Mouse (Mus musculus) thymus, adult 2 months (tissue): ENCODE data around the gene Cd72.

Experiments used
- CTCF ChIP-seq: fragments of 200-500 bp; IDR thresholded peaks from 2 replicates; pipeline ENCODE4 v1.5.1; 2012; ENCODE audit warnings: mild to moderate bottlenecking, control low read depth, low read length, moderate library complexity, borderline replicate concordance; ENCODE audit not compliant: control insufficient read depth, poor library complexity, insufficient read depth; ENCODE audit errors: extremely low read depth
- POLR2A ChIP-seq: fragments of 200-500 bp; IDR thresholded peaks from 2 replicates; pipeline ENCODE4 v1.6.1; 2012; ENCODE audit warnings: mild to moderate bottlenecking, low read length, control low read depth, moderate library complexity; ENCODE audit not compliant: control insufficient read depth, poor library complexity, insufficient read depth; ENCODE audit errors: extremely low read depth

DNA sequence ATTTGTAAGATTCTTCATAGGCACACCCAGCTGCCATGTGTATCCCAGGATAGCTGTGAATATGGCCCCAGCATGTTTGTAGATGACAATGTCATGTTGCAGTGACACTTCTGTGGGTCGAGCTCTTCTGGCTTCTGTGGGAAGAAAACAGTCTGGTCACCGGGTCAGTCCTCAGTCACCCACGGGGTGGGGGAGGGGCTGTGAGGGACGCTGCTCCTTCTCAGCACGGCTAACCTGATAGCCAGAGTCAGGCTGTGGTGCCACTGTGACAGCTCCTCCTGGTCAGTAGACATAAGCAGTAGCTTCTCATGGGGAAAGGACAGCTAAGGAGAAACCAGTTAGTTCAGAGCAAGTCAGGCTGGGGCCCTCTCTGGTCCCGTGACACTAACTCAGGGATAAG, 42.2 kb upstream of the Cd72 start:
- TF ChIP-seq POLR2A (no peak), CTCF (no peak)
